Mouse (Mus musculus) MEL (cell line): ENCODE measurements around the gene Olfr10. TPM values are rescaled to one million over a fixed set of nuclear protein-coding genes. Genes with fewer than 3 reads are reported as not detected.

Source experiments
- DNase-seq: peaks from one replicate; pipeline ENCODE4 v3.0.0; 2011; ENCODE audit warnings: low read depth, low spot score
- H3K27ac ChIP-seq: 2 replicates; pipeline ENCODE4 v1.5.1; 2012; ENCODE audit warnings: low read depth, mild to moderate bottlenecking, control low read depth, low read length, moderate library complexity; ENCODE audit not compliant: control insufficient read depth
- H3K27me3 ChIP-seq, 2 experiments: fragments of 150-350 bp in 1 of 2; sonication (generic) in 1 of 2; 2 replicates each; pipeline ENCODE4 v1.6.1; 2012; ENCODE audit warnings: low read length in 2 of 2, mild to moderate bottlenecking in 2 of 2, improper control_type of control experiment in 1 of 2, moderate library complexity in 1 of 2; ENCODE audit not compliant: insufficient read depth in 2 of 2, control insufficient read depth in 1 of 2
- H3K36me3 ChIP-seq, 2 experiments: 2 replicates each; pipeline ENCODE4 v1.6.1; 2012 to 2014; ENCODE audit warnings: low read length in 2 of 2, improper control_type of control experiment in 1 of 2, inconsistent platforms in 1 of 2, mild to moderate bottlenecking in 1 of 2; ENCODE audit not compliant: insufficient read depth in 2 of 2, control insufficient read depth in 1 of 2
- H3K4me1 ChIP-seq, 2 experiments: fragments of 150-350 bp in 1 of 2; sonication (generic) in 1 of 2; 2 replicates each; pipeline ENCODE4 v1.6.1; 2012; ENCODE audit warnings: low read length in 2 of 2, improper control_type of control experiment in 1 of 2, mild to moderate bottlenecking in 1 of 2; ENCODE audit not compliant: insufficient read depth in 2 of 2, control insufficient read depth in 1 of 2
- H3K4me3 ChIP-seq, 2 experiments: fragments of 150-350 bp in 1 of 2; sonication (generic) in 1 of 2; 2 replicates each; pipeline ENCODE4 v1.5.1; 2012; ENCODE audit warnings: low read depth in 2 of 2, low read length in 2 of 2, mild to moderate bottlenecking in 2 of 2, moderate library complexity in 2 of 2, control low read depth in 1 of 2, improper control_type of control experiment in 1 of 2; ENCODE audit not compliant: control insufficient read depth in 1 of 2, insufficient read depth in 1 of 2
- H3K79me2 ChIP-seq: 2 replicates; pipeline ENCODE4 v1.6.1; 2012; ENCODE audit warnings: mild to moderate bottlenecking, low read length, moderate library complexity; ENCODE audit not compliant: control insufficient read depth, poor library complexity, insufficient read depth
- H3K9ac ChIP-seq: 2 replicates; pipeline ENCODE4 v1.6.1; 2012; ENCODE audit warnings: low read depth, mild to moderate bottlenecking, control low read depth, low read length, moderate library complexity; ENCODE audit not compliant: control insufficient read depth, poor library complexity, severe bottlenecking
- H3K9me3 ChIP-seq: fragments of 150-350 bp; sonication (generic); replicated peaks from 2 replicates; pipeline ENCODE4 v1.6.1; 2012; ENCODE audit warnings: mild to moderate bottlenecking, low read length, improper control_type of control experiment, moderate library complexity; ENCODE audit not compliant: insufficient read depth
- BHLHE40 ChIP-seq: IDR thresholded peaks from 2 replicates; pipeline ENCODE4 v1.6.1; 2012; ENCODE audit warnings: low read depth, mild to moderate bottlenecking, inconsistent platforms, low read length, improper control_type of control experiment, borderline replicate concordance
- CHD1 ChIP-seq: IDR thresholded peaks from 2 replicates; pipeline ENCODE4 v1.6.1; 2012; ENCODE audit warnings: low read depth, mild to moderate bottlenecking, inconsistent platforms, low read length, improper control_type of control experiment
- CTCF ChIP-seq, 3 experiments: IDR thresholded peaks in 2 of 3; conservative IDR thresholded peaks in 1 of 3; 2 replicates each; pipeline ENCODE4 v1.5.1; 2011 to 2012; ENCODE audit warnings: low read length in 3 of 3, low read depth in 2 of 3, mild to moderate bottlenecking in 2 of 3, improper control_type of control experiment in 1 of 3, inconsistent platforms in 1 of 3, mixed read lengths in 1 of 3, moderate library complexity in 1 of 3; ENCODE audit not compliant: control insufficient read depth in 1 of 3, insufficient read depth in 1 of 3, poor library complexity in 1 of 3, severe bottlenecking in 1 of 3
- E2F4 ChIP-seq: IDR thresholded peaks from 2 replicates; pipeline ENCODE4 v1.6.1; 2011; ENCODE audit warnings: low read depth, low read length, improper control_type of control experiment, borderline replicate concordance
- GABPA ChIP-seq: IDR thresholded peaks from 2 replicates; pipeline ENCODE4 v1.6.1; 2012; ENCODE audit warnings: low read depth, mild to moderate bottlenecking, inconsistent platforms, low read length, improper control_type of control experiment, moderate library complexity
- MAFK ChIP-seq: IDR thresholded peaks from 2 replicates; pipeline ENCODE4 v1.6.1; 2011; ENCODE audit warnings: low read depth, mild to moderate bottlenecking, low read length, improper control_type of control experiment, borderline replicate concordance
- MAX ChIP-seq: IDR thresholded peaks from 2 replicates; pipeline ENCODE4 v1.6.1; 2011; ENCODE audit warnings: low read length, improper control_type of control experiment
- MAZ ChIP-seq: IDR thresholded peaks from 2 replicates; pipeline ENCODE4 v1.6.1; 2012; ENCODE audit warnings: low read depth, mild to moderate bottlenecking, inconsistent platforms, low read length, improper control_type of control experiment
- MXI1 ChIP-seq: IDR thresholded peaks from 2 replicates; pipeline ENCODE4 v1.6.1; 2011; ENCODE audit warnings: mild to moderate bottlenecking, low read depth, low read length, improper control_type of control experiment
- NELFE ChIP-seq: IDR thresholded peaks from 2 replicates; pipeline ENCODE4 v1.6.1; 2011; ENCODE audit warnings: low read depth, low read length, improper control_type of control experiment
- POLR2A ChIP-seq, 2 experiments: IDR thresholded peaks; 2 replicates each; pipeline ENCODE4 v1.6.1; 2011 to 2012; ENCODE audit warnings: low read length in 2 of 2, mild to moderate bottlenecking in 2 of 2, control low read depth in 1 of 2, improper control_type of control experiment in 1 of 2, low read depth in 1 of 2, moderate library complexity in 1 of 2; ENCODE audit not compliant: control insufficient read depth in 1 of 2, insufficient read depth in 1 of 2, poor library complexity in 1 of 2
- RCOR1 ChIP-seq: IDR thresholded peaks from 2 replicates; pipeline ENCODE4 v1.6.1; 2012; ENCODE audit warnings: low read depth, mild to moderate bottlenecking, inconsistent platforms, low read length, improper control_type of control experiment
- SIN3A ChIP-seq: IDR thresholded peaks from 2 replicates; pipeline ENCODE4 v1.6.1; 2012; ENCODE audit warnings: low read length, improper control_type of control experiment, inconsistent platforms
- TCF12 ChIP-seq: IDR thresholded peaks from 2 replicates; pipeline ENCODE4 v1.6.1; 2014; ENCODE audit warnings: low read depth, mild to moderate bottlenecking, inconsistent platforms, low read length, improper control_type of control experiment, moderate library complexity
- UBTF ChIP-seq: IDR thresholded peaks from 2 replicates; pipeline ENCODE4 v1.6.1; 2012; ENCODE audit warnings: low read depth, mild to moderate bottlenecking, inconsistent platforms, low read length, improper control_type of control experiment, moderate library complexity, borderline replicate concordance; ENCODE audit not compliant: insufficient read depth
- USF1 ChIP-seq: IDR thresholded peaks from 2 replicates; pipeline ENCODE4 v1.6.1; 2014; ENCODE audit warnings: low read depth, mild to moderate bottlenecking, inconsistent platforms, low read length, improper control_type of control experiment, moderate library complexity
- USF2 ChIP-seq, 2 experiments: IDR thresholded peaks; 2 replicates each; pipeline ENCODE4 v1.6.1; 2011 to 2012; ENCODE audit warnings: improper control_type of control experiment in 2 of 2, low read length in 2 of 2, borderline replicate concordance in 1 of 2, inconsistent platforms in 1 of 2, low read depth in 1 of 2, mild to moderate bottlenecking in 1 of 2; ENCODE audit not compliant: insufficient read depth in 1 of 2
- ZMIZ1 ChIP-seq: IDR thresholded peaks from 2 replicates; pipeline ENCODE4 v1.6.1; 2012; ENCODE audit warnings: low read depth, mild to moderate bottlenecking, inconsistent platforms, low read length, improper control_type of control experiment, moderate library complexity
- polyA plus RNA-seq, 2 experiments: library from polyadenylated mRNA; stranded (reverse) in 1 of 2; unstranded in 1 of 2; fragments of >175 nt in 1 of 2; fragments of >200 nt in 1 of 2; gene quantifications; 2 replicates each; pipeline versions ENCODE4 v1.2.1 to v1.2.4; 2012; ENCODE audit warnings: low replicate concordance in 2 of 2, low read depth in 1 of 2; ENCODE audit not compliant: insufficient read length in 2 of 2, insufficient read depth in 1 of 2, missing spikeins in 1 of 2
- total RNA-seq: library from RNA; depleted of rRNA; stranded (reverse); fragments of 300-350 nt; gene quantifications from 2 replicates; pipeline ENCODE4 v1.2.3, GENCODE M21; 2012

Gene Olfr10
- total and polyA plus RNA-seq, 3 experiments: not detected

- TF ChIP-seq USF2 (IDR thresholded peaks at IDR 0.05; ENCODE audit: borderline replicate concordance in 1 of 2, insufficient read depth in 1 of 2, low read depth in 1 of 2, low read length in 2 of 2): no peak
Observed at GRCm38 (mm10) chr11:49267316-49267715, 37.2 kb upstream of the Olfr10 start (continued).

GRCm38 (mm10) chr11:49267970-49268579 is 36.5 kb upstream of the Olfr10 start:
- Histone ChIP-seq H3K27ac (no peak overlapping the region), H3K79me2 (no peaks in the 10 kb centered on the region), H3K4me3 (no peak overlapping the region), H3K27me3 (peaks cover 0 to 2% of the 10 kb centered on the region in 2 experiments; a peak in 1 of 4 replicates), H3K9ac (no peak overlapping the region), H3K9me3 (no peaks in the 10 kb centered on the region), H3K36me3 (no peaks in the 10 kb centered on the region), H3K4me1 (no peaks in the 10 kb centered on the region)
- TF ChIP-seq MAZ (no peak), MAX (no peak), MXI1 (no peak), SIN3A (no peak), E2F4 (no peak), USF2 (IDR thresholded peaks at IDR 0.05; ENCODE audit: borderline replicate concordance in 1 of 2, insufficient read depth in 1 of 2, low read depth in 1 of 2, low read length in 2 of 2) (no peak), GABPA (no peak), NELFE (no peak)
- no peak for DNase-seq

DNA sequence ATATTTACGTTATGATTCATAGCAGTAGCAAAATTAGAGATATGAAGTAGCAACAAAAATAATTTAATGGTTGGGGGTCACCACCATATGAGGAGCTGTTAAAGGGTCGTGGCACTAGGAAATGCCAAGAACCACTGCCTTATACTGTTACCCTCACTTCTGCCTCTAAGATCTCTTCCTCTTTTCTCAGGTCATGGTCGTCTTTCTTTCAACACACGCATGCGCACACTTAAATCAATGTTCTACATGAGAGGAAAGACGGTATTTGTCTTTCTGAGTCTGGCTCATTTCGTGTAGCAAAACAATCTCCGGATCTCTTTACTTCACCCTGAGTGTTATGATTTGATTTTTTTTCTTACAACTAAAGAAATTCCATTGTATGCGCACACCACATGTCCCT is 34.8 kb upstream of the Olfr10 start:
- Histone ChIP-seq H3K36me3 (no peaks in the 10 kb centered on the region), H3K79me2 (no peaks in the 10 kb centered on the region)
- DNase-seq: no peak

More for the DNA sequence above, 34.8 kb upstream of the Olfr10 start:
- Histone ChIP-seq H3K9me3 (no peaks in the 10 kb centered on the region), H3K27me3 (peaks cover 2 to 5% of the 10 kb centered on the region in 2 experiments; a peak in 2 of 4 replicates), H3K4me1 (no peaks in the 10 kb centered on the region), H3K9ac (no peak overlapping the region), H3K4me3 (no peak overlapping the region), H3K27ac (no peak overlapping the region)
- TF ChIP-seq CHD1: no peak
- no peak for TF ChIP-seq RCOR1
- no peak for TF ChIP-seq ZMIZ1
- TF ChIP-seq BHLHE40: no peak
- no peak for TF ChIP-seq USF2 (IDR thresholded peaks at IDR 0.05; ENCODE audit: borderline replicate concordance in 1 of 2, insufficient read depth in 1 of 2, low read depth in 1 of 2, low read length in 2 of 2)
- TF ChIP-seq E2F4: no peak
- TF ChIP-seq USF1: no peak
- TF ChIP-seq MXI1: no peak
- TF ChIP-seq MAFK: no peak
- TF ChIP-seq POLR2A (IDR thresholded peaks at IDR 0.05; ENCODE audit: control insufficient read depth in 1 of 2, insufficient read depth in 1 of 2, low read depth in 1 of 2, low read length in 2 of 2, poor library complexity in 1 of 2): no peak
- TF ChIP-seq CTCF (IDR thresholded peaks at IDR 0.05 in 2 of 3, conservative IDR thresholded peaks at IDR 0.05 in 1 of 3; ENCODE audit: control insufficient read depth in 1 of 3, insufficient read depth in 1 of 3, low read depth in 2 of 3, low read length in 3 of 3, poor library complexity in 1 of 3, severe bottlenecking in 1 of 3): no peak
- TF ChIP-seq UBTF: no peak
- no peak for TF ChIP-seq TCF12
- no peak for TF ChIP-seq MAZ
